Mouse (Mus musculus) G1E-ER4 (cell line): ENCODE data around the gene Krtap5-5. TPM values are rescaled to one million over a fixed set of nuclear protein-coding genes. Genes with fewer than 3 reads are reported as not detected.
"Not testable (repeated sequence)": the region's sequence is repeated elsewhere in the genome, so short reads cannot be mapped to it uniquely, and the experiment has no call there.

Source experiments
- GATA1 ChIP-seq: IDR thresholded peaks from one replicate; pipeline ENCODE4 v1.8.0; 2012; ENCODE audit warnings: low read length, inconsistent platforms
- polyA plus RNA-seq: library from polyadenylated mRNA; stranded (reverse); fragments of >175 nt; gene quantifications from 2 replicates; pipeline ENCODE4 v1.2.3, GENCODE M21; 2012

Gene Krtap5-5
- not detected in 2 replicates for polyA plus RNA-seq

GRCm38 (mm10) chr7:142229871-142230270 lies at the start of gene Krtap5-5:
Gene Krtap5-5 (minus strand): TSS chr7:142229971.
- TF ChIP-seq GATA1 = not testable (repeated sequence)

GRCm38 (mm10) chr7:142274263-142274662 lies 44.5 kb upstream of the Krtap5-5 start, which contains the start of gene Gm4559:
Gene Gm4559 (minus strand): TSS chr7:142274363.
- not testable (repeated sequence) for TF ChIP-seq GATA1

DNA sequence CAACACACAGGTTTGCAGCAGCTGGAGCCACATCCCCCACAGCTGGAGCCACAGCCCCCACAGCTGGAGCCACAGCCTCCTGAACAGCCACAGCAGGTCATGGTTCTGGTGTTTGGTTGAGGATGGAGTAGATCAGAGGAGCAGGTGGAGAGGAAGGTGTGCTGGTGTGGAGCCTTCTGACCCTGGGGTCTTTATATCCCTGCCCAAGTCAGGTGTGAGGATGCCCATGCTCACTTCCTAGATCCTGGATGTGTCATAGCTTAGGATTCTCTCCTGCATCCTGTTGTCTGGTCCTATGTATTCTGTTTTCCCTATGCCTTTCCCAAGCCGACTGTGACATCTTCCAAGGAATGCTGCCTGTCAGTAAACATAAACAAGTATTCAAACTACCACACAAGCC lies 28.5 kb upstream of the Krtap5-5 start, which contains the start of gene Gm2431:
Gm2431 (minus strand) TSS at position 101 of the 400 bp plus-strand sequence.
- TF ChIP-seq GATA1 = not testable (repeated sequence)

GRCm38 (mm10) chr7:142255517-142255916 lies 25.7 kb upstream of the Krtap5-5 start:
- TF ChIP-seq GATA1 = no peak

- no peak for TF ChIP-seq GATA1
These were observed 20.1 kb upstream of the Krtap5-5 start for GRCm38 (mm10) chr7:142249824-142250223.

- TF ChIP-seq GATA1 = no peak
These were observed 11.2 kb upstream of the Krtap5-5 start, which contains the start of gene Gm40460 for GRCm38 (mm10) chr7:142240978-142241377. Gene Gm40460 (minus strand): TSS chr7:142241078.

DNA sequence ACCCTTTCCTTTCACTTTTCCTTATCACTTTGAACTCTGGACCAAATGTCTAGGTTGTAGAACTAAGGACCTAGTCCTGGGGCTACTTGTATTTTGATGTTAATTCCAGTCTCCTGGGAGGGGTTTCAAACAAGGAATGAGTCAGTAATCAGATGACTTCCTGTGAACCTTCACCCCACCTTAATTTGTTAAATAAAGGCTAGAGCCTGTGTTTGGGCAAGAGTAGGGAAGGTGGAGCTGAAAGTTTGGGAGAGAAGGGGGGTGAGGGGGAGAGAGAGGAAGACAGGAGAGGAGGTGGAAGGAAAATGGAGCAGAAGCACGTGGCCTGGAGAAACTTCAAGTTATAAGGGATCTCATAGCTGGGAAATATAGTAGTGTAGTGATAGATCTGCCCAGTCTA lies 1.8 kb upstream of the Krtap5-5 start:
- no peak for TF ChIP-seq GATA1

DNA sequence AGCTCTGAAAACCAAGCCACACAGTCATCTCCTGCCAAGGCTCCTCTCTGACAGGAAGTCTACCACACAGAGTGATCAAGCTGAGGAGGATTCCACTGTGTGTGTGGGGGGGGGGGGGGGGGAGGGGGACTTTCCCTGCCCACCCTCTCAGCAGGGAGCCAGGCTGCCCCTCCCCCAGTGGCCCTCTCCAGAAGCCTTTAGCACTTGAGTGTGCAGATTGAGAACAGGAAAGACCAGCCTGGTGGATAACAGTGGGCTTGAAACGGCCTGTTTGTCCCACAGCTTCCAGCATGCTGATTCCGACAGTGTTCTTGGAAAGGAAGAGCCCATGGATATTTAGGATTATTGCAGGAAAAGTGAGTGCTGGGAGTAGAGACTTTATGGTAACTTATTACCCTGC lies 5.3 kb downstream of the Krtap5-5 start:
- TF ChIP-seq GATA1 = no peak

GRCm38 (mm10) chr7:142211559-142211958 lies 18.2 kb downstream of the Krtap5-5 start, which contains the start of gene Gm7579:
Gene Gm7579 (plus strand): TSS chr7:142211859.
- no peak for TF ChIP-seq GATA1

DNA sequence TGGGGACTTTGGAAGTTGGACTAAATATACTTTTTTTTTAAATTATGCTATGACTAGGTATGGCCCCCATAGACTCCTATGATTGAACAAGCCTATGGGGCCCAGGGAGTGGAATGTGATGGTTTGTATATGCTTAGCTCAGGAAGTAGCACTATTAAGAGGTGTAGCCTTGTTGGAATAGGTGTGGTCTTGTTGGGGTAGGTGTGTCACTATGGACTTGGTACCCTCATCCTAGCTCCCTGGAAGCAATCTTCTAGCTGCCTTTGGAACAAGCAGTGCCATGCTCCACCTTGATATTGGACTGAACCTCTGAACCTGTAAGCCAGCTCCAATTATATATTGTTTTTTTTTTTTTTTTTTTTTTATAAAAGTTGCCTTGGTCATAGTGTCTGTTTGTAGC lies 24.3 kb downstream of the Krtap5-5 start:
- no peak for TF ChIP-seq GATA1

DNA sequence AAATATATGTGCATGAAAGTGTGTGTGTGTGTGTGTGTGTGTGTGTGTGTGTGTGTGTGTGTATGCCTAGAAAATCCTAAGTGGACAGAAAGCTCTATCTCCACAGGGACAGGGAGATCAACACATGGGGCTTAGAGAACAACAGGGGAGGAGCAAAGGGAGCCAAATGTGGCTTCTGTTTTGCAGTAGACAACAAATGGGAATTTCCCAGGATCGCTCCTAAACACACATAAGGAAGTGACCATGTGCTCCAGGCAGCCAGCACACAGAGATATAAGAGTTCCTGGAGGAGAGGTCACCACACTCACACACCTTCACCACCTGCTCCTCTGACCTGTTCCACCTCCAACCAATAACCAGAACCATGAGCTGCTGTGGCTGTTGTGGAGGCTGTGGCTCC lies 28.7 kb downstream of the Krtap5-5 start, which contains the start of gene Krtap5-3:
Krtap5-3 (plus strand) TSS at position 301 of the 400 bp plus-strand sequence.
- no peak for TF ChIP-seq GATA1

DNA sequence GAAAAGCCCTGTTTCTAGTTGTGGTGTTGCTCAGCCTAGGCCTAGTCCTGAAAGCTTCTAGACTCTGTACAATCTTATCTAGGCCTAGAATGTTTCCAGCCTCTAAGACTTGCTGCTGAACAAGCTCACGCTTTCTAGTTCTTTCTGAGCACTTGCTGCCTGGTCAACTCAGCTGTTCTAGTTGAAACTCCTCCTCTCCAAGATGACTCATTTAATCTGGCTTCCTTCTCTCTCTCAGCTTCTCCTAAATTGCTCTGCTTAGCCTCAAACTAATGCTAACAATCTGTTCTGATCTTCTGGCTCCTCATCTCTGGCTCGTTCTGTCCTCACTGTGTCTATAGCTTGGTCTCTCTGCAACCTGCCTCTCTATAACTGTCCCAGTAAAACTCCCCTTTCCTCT lies 31.0 kb downstream of the Krtap5-5 start:
- no peak for TF ChIP-seq GATA1

DNA sequence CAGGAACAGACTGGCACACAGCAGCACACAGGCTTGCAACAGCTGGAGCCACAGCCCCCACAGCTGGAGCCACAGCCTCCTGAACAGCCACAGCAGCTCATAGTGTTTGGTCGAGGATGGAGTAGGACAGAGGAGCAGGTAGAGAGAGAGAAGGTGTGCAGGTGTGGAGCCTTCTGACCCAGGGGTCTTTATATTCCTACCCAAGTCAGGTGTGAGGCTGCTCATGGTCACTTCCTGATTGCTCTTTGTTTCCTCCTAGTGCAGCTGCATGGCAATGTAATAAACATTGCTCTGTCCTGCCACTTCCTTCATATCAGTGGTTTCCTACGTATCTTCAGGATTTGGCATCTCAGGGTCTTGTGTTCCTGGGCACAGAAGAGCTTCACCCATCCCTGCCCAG lies 39.5 kb downstream of the Krtap5-5 start, which contains the start of gene Gm10153:
Gm10153 (minus strand) TSS at position 101 of the 400 bp plus-strand sequence.
- no peak for TF ChIP-seq GATA1

- TF ChIP-seq GATA1 = no peak
These were observed 41.6 kb downstream of the Krtap5-5 start for GRCm38 (mm10) chr7:142188156-142188555.

DNA sequence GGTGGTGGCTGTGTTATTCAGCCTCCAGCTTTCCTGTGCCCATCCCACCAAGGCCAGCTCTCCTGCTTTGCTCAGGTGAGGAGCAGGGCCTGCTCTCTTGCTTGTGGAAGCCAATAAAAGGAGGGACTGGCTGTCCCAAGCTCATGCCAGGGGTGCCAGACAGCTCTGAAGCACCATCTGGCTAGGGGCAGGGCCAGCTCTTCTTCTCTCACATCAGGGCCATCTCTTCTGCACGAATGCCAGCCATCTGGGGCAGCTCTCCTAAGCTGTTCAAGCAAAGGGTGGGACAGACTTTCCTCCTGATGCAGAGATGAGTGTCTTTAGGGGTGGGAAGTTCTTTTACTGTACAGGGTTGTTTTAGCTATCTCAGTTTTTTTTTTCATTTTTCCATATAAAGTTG lies 48.8 kb downstream of the Krtap5-5 start:
- TF ChIP-seq GATA1 = no peak

Other genes starting within 250 kb of the Krtap5-5 start
- gene Mob2, start 168.9 kb downstream of the Krtap5-5 start, polyA plus RNA-seq = 38.6 and 39.4 TPM in 2 replicates
- gene Dusp8, start 134.1 kb downstream of the Krtap5-5 start, polyA plus RNA-seq = 0.24 and 0.28 TPM in 2 replicates
- not detected in 2 replicates for gene Gm45618, start 109.2 kb downstream of the Krtap5-5 start, polyA plus RNA-seq
- not detected in 2 replicates for gene Gm39115, start 93.9 kb downstream of the Krtap5-5 start, polyA plus RNA-seq
- gene Gm45337, start 85.4 kb downstream of the Krtap5-5 start, polyA plus RNA-seq = not detected in 2 replicates
- not detected in 2 replicates for gene Gm29735, start 72.9 kb downstream of the Krtap5-5 start, polyA plus RNA-seq
- gene Gm4553, start 64.2 kb downstream of the Krtap5-5 start, polyA plus RNA-seq = not detected in 2 replicates
- not detected in 2 replicates for gene Krtap5-2, start 54.0 kb downstream of the Krtap5-5 start, polyA plus RNA-seq
- not detected in 2 replicates for gene Gm10153, start 39.6 kb downstream of the Krtap5-5 start, polyA plus RNA-seq
- gene Krtap5-3, start 28.6 kb downstream of the Krtap5-5 start, polyA plus RNA-seq = not detected in 2 replicates
- gene Gm7579, start 18.1 kb downstream of the Krtap5-5 start, polyA plus RNA-seq = not detected in 2 replicates
- gene Gm40460, start 11.1 kb upstream of the Krtap5-5 start, polyA plus RNA-seq = not detected in 2 replicates
- gene Gm2431, start 28.4 kb upstream of the Krtap5-5 start, polyA plus RNA-seq = not detected in 2 replicates
- gene Gm4559, start 44.4 kb upstream of the Krtap5-5 start, polyA plus RNA-seq = not detected in 2 replicates
- not detected in 2 replicates for gene Krtap5-1, start 67.1 kb upstream of the Krtap5-5 start, polyA plus RNA-seq
- not detected in 2 replicates for gene Krtap5-4, start 73.6 kb upstream of the Krtap5-5 start, polyA plus RNA-seq
- gene Ifitm10, start 143.8 kb upstream of the Krtap5-5 start, polyA plus RNA-seq = 0.06 TPM in 1 of 2 replicates, not detected in the other
- gene Gm49369, start 152.7 kb upstream of the Krtap5-5 start, polyA plus RNA-seq = 24.2 and 26.1 TPM in 2 replicates
- 33.0 and 46.6 TPM in 2 replicates for gene Ctsd, start 158.1 kb upstream of the Krtap5-5 start, polyA plus RNA-seq
- not detected in 2 replicates for gene Syt8, start 204.9 kb upstream of the Krtap5-5 start, polyA plus RNA-seq
- not detected in 2 replicates for gene Tnni2, start 211.8 kb upstream of the Krtap5-5 start, polyA plus RNA-seq
- gene Lsp1, start 230.8 kb upstream of the Krtap5-5 start, polyA plus RNA-seq = not detected in 2 replicates